Mouse (Mus musculus) MEL (cell line): ENCODE data around the gene Zfp282.

ENCODE experiments used
- JUND ChIP-seq: IDR thresholded peaks from 2 replicates; pipeline ENCODE4 v1.6.1; 2011; ENCODE audit warnings: low read depth, mild to moderate bottlenecking, improper control_type of control experiment, low read length
- POLR2A ChIP-seq, 2 experiments: IDR thresholded peaks; 2 replicates each; pipeline ENCODE4 v1.6.1; 2011 to 2012; ENCODE audit warnings: low read length in 2 of 2, mild to moderate bottlenecking in 2 of 2, control low read depth in 1 of 2, improper control_type of control experiment in 1 of 2, low read depth in 1 of 2, moderate library complexity in 1 of 2; ENCODE audit not compliant: control insufficient read depth in 1 of 2, insufficient read depth in 1 of 2, poor library complexity in 1 of 2

DNA sequence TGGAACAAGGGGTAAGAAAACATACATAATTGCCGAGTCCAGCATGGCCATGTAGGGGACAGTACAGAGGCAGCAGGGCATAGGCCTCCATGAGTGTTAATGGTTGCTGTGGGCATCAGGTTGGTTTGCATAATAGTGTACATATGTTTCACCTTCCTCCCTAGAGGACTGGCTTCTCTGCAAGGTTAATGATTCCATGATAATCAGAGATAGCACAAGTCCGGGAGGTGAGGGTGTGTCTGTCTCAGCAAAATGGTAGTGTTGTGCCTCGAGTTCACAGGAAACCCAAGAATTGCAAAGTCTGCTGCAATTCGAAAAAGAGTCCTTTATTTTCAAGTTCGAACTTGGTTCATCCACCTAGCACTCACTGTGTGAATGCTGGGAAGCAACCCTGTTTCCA is 40.0 kb downstream of the Zfp282 start:
- TF ChIP-seq JUND (no peak), POLR2A (IDR thresholded peaks at IDR 0.05; ENCODE audit: control insufficient read depth in 1 of 2, insufficient read depth in 1 of 2, low read depth in 1 of 2, low read length in 2 of 2, poor library complexity in 1 of 2) (no peak)
